Mouse (Mus musculus) heart, postnatal 10 days (tissue): Measurements from ENCODE around the gene Llph. TPM values are rescaled to one million over a fixed set of nuclear protein-coding genes. Genes with fewer than 3 reads are reported as not detected.
A peak's percentile ranks its signal among the peaks of the same experiment; 100 is the strongest.
"Not testable (repeated sequence)": the region's sequence is repeated elsewhere in the genome, so short reads cannot be mapped to it uniquely, and the experiment has no call there.

Source experiments
- DNase-seq, 2 experiments: peaks; one replicate each; pipeline ENCODE4 v3.0.0; 2021
- intact Hi-C: fragments of 180-260 bp; cut with DNase I; formaldehyde crosslinking; loops from one replicate; pipeline ENCODE4 v1.15.1; 2025
- total RNA-seq, 2 experiments: library from RNA; stranded (reverse); gene quantifications; 2 replicates each; pipeline ENCODE4 v1.2.3; 2021

Gene Llph
- total RNA-seq, 2 experiments from 2014 or later: 7.8 to 8.3 TPM

DNA sequence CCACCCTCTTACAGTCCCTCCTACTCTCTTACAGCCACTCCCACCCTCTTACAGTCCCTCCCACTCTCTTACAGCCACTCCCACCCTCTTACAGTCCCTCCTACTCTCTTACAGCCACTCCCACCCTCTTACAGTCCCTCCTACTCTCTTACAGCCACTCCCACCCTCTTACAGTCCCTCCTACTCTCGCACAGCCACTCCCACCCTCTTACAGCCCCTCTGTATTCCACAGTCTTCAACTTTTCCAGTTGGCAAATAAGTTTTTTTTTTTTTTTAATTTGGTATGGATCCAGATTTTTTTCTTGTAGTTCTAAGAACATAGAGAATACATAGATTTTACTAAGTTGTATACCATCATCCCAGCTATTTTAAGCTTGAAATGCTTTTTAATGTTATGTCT lies 9.8 kb upstream of the Llph start:
- intact Hi-C loops: not testable (repeated sequence)

DNA sequence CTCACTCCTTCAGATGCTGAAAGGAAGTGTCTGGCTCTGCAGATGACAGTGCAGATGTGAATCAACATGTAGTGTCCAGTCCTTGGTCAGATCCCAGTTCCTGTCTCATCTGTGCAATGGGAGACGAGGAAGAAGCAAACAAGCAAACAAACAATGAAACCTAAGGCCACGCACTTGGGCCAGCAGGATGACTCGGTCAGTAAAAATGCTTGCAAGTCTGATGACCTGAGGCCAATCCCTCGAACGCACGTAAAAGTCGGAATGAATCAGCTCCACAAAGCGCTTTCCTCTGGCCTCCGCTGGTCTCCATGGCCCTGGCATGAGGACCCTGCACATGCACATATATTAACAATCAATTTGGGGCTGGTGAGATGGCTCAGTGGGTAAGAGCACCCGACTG lies 7.9 kb upstream of the Llph start:
- no peak for DNase-seq
- intact Hi-C loops: no loop called here

More for the DNA sequence above, 9.8 kb upstream of the Llph start:
- not testable (repeated sequence) for DNase-seq

DNA sequence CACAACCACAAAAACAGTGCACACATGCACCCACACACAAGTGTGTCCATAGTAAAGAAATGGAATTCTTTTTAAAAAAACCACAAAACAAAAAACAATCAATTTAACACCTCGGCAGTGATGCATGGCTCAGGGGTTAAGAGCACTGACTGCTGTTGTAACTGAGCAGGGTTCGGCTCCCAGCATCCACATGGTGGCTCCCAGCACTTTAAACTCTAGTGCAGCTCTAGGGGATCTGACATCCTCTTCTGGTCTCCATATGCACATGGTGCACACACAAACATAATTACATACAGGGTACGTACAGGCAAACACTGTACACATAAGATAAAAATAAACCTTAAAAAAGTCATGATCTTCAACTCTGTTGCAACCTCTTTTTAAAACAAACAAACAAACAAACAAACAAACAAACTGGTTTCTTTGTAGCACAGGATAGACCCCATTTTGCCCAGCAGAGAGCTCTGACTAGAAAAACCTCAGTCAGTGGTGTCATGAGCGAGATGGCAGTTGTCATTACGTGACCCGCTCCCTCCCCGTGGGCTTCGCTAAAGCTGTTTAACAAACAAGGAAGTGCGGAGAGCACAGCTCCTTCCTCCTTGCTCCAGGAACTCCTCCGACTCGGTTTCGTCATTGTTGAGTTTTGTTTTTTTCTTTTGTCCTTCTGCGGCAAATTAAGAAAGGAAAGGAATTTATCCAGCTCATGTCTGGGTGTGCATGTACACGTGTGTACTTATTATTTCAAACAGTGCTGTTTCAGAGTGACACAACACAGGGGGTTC lies 7.1 kb upstream of the Llph start:
- no peak for DNase-seq

DNA sequence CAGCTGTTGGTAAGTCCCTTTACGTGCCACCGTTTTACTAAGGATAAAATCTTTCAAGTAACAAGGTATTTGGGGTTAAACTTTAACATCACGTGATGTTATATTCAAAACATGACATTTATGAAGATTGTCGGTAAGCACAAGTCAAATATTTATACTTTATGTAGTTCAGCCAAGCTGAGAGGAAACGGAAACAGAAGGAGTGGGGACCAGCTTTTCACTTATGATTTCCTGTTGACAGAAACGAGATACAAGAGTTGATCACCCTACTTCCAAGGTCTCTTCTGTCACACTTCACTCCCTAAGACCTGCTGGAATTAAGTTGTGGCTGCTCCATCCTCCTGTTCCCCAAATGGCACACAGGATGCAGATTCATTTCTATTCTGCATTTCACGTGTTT lies 6.1 kb upstream of the Llph start:
- intact Hi-C loops: no loop called here
- DNase-seq: no peak

More for the DNA sequence above, 7.1 kb upstream of the Llph start:
- intact Hi-C loops: no loop called here

DNA sequence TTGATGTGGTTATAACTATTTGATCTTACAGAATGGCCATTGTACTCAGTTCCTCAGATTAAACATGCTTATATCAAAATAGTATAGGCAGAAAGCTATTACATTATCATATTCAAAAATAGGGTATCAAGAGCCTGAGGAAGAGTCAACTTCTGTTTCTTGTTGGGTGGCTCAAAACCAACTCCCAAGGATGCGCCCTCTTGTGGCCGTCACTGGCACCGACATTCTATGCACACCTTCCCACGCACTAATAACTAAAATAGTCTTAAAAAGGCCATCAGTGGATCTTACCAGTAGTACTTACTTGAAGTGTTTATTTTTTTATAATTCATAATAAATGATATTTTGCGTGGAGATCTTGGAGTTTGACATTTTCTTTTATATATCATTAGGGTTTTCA lies 4.8 kb downstream of the Llph start:
- intact Hi-C loops: no loop called here
- DNase-seq: peak; percentile 50 to 78

DNA sequence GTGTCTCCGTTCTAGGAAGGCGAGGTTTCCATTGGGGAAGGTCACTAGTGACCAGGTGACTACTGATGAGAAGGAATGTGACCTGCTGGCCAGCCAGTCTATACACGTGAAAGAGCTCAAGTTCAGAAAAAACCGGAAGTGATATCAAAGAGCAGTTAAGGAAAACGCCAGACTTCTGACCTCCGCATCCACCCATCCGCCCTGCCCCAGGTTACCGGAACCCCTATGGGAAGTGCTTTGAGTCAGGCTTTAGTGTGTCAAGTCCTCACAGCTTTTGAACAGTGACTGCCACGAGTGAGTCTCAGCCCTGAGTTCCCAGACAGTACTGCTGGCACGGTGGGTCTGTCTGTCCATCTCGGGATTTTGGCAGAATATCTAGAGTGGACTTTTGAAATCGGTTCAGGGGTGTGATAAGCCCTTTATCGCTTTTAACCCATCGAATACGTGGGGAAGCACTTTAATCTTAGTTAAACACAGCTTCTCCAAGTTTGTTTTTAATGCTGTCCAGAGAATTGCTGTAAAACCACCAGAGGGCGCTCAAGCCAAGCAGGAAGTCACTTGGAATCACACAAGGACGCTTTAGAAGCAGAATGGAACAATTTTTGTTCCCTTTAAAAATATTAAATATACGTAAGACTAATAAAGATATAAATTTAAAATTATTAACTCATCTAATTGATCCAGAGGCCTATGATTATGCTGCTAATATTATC lies 6.9 kb downstream of the Llph start:
- intact Hi-C loops: no loop called here
- DNase-seq: peak; percentile 58 to 84

DNA sequence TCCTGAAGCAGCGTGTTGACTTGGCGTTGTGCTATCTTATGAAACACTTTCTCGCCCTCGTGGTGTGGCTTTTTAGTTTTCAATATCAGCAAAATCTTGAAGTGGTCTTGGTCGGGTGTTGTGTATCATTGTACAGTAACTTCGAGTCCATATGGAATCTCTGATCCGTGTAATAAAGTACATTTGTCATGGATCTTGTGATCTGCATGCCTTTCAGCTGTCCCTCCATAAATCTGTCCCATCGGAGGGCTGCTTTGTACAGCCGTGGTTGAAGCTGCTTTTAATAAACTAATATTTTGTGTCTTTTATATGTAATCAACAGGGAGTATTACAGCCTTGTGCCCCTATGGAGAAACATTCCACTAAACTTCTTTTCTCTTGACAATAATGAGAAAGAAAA lies 10.0 kb downstream of the Llph start:
- intact Hi-C loops: no loop called here
- no peak for DNase-seq

DNA sequence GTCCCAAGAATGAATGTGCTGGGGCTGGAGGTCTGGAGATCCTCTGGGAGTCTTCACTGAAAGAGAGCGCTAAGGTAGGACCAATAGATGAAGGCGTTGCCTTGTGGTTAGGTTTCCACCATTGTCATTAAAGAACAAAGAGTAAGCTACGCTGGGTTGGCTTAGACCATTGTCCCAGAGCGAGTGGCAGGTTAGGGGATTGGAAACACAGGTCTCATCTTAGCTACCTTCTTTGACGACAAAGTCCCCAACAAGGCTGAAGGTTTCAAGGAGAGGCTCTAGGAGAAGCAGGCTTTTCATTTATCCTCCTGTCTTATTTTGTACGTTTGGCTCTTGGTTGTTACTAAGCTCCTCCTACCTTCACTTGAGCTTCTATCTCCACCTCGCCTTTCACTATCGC lies 11.4 kb downstream of the Llph start:
- DNase-seq: no peak
- intact Hi-C loops: no loop called here

DNA sequence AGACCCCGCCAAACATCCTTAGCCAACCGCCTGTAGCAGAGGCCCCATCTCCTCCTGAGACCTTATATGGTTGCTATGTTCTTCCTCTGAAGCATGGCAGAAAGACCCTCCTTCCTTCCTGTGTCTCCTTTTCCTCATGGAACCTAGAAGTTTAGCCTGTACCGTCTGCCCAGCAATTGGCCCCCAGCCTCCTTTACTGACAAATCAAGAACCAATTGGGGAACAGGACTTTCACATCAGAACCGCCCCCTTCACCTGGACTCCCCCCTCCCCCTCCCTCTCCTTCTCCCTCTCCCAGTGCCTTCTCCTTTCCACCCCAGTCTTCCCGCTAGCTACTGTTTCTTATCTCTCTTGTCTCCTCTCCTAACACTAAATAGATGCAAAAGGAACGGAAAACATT lies 12.6 kb downstream of the Llph start:
- intact Hi-C loops: no loop called here
- DNase-seq: no peak

DNA sequence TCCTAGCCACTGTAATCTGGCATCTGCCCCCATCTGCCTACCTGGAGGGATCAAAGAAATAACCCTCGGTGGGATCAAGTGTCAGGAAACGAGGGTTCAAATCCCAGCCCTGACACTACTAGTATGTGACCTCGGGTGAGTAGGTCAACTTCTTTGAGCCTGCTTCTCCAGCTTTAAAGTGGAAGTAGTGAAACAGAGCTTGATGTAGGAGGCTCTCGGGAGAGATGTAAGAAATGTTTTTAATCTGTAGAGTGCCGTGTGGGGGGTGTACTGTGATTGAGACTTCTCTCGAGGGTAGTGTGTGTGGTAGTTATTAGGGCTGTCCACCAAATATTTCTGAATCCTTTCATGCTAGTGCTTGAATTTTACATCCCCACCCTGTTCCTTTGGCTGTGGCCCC lies 15.6 kb downstream of the Llph start:
- intact Hi-C loops: loop anchor here (10.0 kb wide), 1 partner anchor 1012 kb away; no protein-coding TSS in a partner anchor
- DNase-seq: no peak

DNA sequence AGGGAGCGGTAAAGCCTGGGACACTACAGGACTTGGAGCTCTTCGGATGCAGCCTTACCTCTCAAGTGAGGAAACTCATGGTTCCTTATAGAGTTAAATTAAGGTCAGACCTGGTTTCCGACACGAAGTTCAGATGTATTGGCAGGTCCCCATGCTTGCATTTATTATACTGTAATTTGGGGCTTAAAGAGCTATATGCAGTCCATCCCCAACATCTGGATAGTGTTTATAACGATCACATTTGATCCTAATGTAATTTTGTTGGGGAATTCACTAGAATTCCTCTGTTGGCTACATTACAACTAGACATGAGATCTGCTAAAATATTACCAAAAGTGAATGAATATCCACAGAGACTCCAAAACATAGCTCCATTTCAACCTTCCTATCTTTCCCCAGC lies 18.8 kb downstream of the Llph start:
- no peak for DNase-seq
- intact Hi-C loops: loop anchor here (5.0 to 10.0 kb wide), 2 partner anchors 457 to 1009 kb away; no protein-coding TSS in a partner anchor

DNA sequence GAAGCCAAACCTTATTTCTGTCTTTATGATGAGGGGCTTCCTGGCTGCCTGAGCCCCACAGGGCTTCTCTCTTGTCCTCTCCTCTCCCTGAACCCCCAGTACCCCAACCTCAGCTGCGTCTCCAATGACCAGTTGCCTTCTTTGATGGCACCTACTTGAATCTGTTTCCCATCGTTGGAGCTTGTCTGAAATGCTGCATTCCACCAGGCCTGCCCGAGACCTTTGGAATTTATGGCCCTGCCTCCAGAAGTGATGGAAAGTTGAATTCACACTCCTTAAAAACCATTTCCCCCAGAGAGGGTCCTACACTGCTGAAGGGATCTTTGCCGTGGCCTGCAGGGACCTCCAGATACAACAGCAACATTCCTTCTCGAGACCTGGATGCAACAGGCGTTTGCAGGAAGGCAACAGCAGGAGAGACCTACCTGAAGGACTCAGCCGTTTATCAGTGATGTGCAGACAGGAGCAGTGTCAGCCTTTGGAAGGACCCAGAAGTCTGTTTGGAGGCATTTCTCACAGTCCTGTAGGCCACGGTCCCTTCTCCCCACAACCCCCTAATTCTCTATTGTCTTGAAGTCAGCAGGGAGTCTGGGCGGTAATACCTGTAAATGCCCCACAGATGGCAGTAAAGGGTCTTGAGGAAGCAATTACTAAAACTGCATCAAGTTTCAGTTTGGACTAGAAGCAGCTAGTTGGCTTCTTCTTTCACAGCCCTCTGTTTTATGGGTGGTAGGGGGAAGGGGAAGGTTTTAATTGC lies 20.3 kb downstream of the Llph start:
- DNase-seq: peak; percentile 61 to 69

DNA sequence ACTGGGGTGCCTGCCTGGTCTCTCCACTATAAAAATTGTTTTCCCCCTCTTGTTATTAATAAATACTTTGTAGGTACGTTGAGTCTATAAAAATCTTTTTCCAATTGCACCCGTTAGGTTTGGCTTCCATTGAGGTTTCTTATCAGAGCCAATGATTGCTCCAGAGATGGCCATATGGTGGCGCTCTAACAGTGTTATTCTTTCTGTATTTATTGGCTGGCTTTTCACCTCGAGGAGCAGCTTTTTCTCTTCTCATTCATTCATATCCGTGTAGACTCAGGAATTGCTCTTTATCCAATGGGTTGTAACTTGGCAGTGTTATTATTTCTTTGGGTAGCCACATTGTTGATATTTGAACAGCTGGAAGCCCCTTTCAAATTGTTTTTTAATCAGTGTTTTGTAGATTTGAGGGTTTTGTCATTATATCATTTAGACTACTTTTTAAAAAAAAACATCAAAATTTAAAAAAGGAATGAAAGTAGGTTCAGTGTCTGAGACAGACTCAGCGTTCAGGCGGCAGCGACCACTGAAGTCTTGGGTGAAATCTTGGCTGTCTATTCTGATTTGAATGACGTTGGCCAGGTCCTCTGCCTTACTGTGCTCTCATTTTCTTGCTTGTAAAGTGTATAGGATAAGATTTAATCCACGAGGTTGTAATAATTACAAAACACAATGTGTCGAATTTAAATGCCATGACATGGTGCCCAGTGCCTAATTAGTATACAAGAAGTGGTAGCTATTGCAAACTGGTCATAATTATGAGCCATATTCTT lies 24.2 kb downstream of the Llph start:
- intact Hi-C loops: no loop called here
- DNase-seq: no peak

More for the DNA sequence above, 20.3 kb downstream of the Llph start:
- intact Hi-C loops: loop anchor here (5.0 to 10.0 kb wide), 2 partner anchors 455 to 1008 kb away; no protein-coding TSS in a partner anchor

DNA sequence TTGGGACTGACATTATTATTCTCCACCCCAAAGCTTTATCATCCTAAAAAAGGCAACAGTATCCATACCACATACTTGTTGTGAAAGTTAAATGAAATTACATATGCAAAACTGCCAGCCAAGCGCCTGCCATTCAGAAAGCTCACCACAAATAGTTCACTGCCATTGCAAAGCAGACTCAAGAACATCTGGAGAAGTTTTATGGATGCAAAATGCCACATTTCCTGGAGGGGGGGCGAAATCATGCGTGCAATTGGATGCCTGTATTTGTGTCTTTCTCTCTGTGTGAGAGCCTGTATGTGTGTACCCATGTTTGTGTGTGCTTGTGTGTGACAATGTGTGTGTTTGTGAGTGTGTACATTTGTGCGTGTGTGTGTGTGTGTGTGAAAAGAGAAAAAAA lies 24.9 kb downstream of the Llph start:
- intact Hi-C loops: no loop called here
- DNase-seq: no peak

DNA sequence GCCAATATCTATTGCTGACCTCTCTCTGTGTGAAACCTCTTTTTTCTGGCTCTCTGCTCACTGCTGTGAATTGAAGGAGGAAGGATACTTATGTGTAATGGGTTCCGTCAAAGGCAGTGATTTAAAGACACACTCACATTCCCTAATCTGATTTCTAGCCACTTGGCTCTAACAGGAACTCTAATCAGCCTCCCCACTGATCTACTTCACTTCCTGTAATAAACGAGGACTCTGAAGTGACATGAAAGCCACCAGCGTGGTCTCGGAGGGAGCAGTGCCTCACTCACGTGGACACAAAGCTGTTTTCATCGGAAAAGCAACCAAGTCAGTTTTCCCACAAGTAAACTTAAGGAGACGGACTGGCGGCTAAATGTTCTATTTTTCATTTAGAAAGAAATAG lies 25.9 kb downstream of the Llph start:
- intact Hi-C loops: no loop called here
- no peak for DNase-seq

DNA sequence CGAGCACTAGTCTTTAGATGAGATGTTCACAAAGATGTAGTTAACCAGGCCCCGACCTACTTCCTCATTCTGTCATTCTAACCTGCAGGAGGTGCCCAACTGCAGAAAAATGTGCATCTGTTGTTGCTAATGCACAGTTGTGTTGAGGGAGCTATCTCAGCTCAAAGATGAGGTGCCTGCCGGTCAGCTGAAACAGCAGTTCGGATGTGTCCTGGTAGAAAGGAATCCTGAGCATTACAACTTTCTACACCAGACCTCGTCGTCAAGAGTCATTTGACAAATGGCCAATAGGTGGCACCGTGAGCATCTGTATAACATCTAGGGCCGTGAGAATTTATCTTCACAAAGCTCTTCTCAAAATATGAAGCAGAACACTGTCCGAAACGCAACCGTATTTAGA lies 30.4 kb downstream of the Llph start:
- peak; percentile 62 to 66 for DNase-seq
- intact Hi-C loops: loop anchor here (5.0 kb wide), 1 partner anchor 605 kb away; no protein-coding TSS in a partner anchor

DNA sequence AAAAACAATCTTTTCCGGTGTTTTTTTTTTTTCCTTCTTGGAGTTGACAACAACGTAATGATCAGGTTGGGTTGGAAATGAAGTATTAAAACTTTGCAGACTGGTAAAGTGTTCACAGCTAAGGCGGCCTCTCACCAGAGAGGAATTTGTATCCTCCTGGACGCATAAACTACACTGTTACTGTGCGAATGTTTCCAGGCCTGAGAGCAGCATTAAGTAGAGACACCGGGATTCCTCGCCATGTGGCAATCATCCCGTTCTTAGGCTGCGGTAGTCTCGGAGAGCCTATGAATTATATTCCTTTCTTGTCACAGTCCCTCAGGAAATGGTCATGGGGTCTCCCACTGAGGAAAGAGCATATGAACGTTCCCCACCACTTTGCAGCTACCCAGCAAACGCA lies 40.9 kb downstream of the Llph start:
- intact Hi-C loops: no loop called here
- no peak for DNase-seq

DNA sequence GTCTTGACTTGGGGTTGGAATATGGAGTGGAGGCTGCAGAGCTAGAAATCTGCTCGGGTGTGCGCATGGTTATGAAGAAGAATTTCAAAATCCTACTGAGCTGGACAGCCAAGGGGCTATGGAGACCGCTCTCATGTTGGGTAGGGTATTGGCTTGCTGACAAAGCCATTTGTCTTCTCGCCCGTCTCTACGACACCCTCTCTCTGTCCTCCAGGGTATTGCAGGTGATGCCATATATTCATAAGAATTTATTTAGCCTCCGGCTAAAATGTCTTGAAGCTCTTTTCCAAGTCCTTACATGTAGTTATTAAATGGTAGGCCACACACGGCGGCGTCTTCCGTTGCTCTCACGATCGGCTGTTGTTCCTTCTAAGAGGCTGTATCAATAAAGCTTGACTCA lies 43.1 kb downstream of the Llph start:
- DNase-seq: no peak
- intact Hi-C loops: no loop called here

DNA sequence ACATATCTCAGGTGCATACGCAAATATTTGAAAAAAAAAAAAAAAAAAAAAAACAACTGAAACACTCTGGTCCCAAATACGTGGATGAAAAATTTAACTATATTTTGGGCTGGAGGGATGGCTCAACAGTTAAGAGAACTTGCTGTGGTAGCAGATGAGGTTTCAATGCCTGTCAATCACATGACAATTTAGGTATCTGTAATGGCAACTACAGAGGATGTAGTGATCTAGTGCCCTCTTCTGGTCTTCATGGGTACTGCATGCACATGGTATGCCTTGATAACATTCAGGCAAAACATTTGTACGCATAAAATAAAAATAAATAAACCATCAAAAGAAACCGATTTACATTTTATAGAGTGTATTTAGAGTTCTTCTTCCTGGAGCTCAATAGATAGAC lies 43.9 kb downstream of the Llph start:
- intact Hi-C loops: no loop called here
- peak; percentile 22 to 67 for DNase-seq

DNA sequence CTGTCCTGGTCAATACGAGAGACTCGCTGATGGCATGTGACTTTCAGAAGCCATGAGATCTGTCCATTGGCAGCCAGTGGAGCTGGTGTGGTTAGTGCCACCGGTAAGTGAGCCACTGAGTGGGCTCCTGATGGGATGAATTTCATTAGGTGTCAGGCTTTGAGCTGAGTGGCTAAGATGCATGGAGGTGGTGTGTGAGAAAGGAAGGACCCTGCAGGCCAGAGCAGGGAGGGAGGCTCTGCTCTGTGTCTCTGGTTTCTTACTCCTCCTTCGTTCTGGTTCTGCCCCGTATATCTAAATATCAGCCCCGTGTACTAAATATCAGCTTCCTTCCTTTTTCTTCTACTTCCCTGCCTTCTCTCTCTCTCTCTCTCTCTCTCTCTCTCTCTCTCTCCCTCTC lies 44.4 kb downstream of the Llph start:
- DNase-seq: no peak
- intact Hi-C loops: no loop called here

DNA sequence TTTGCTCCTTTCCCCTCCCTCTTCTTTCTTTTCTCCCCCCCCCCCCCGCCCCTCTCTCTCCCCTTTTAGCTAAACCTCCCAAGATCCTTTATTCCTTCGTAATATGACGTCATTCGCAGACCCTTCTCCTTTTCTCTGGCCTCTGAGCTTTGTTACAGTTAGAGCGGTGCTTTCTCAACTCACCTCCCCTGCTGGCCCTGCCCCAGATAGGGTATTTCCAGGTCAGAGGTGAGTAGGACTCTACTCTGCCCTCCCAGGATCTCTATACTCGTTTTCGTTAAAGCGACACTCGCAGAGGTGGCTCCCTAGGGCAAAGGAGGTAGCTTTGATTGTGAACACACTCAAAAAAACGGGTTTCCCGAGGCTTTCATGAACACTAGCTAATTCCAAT lies 45.0 kb downstream of the Llph start:
- no peak for DNase-seq
- intact Hi-C loops: no loop called here
